Mouse (Mus musculus) bone marrow, adult 2 months (tissue): ENCODE results near the gene Map1s.

Experiments used
- CTCF ChIP-seq: fragments of 200-500 bp; IDR thresholded peaks from 2 replicates; pipeline ENCODE4 v1.5.1; 2011; ENCODE audit warnings: low read length, control low read depth; ENCODE audit not compliant: control insufficient read depth, insufficient read depth
- POLR2A ChIP-seq: fragments of 200-500 bp; IDR thresholded peaks from 2 replicates; pipeline ENCODE4 v1.6.1; 2011; ENCODE audit warnings: low read depth, mild to moderate bottlenecking, control low read depth, low read length, borderline replicate concordance; ENCODE audit not compliant: control insufficient read depth

DNA sequence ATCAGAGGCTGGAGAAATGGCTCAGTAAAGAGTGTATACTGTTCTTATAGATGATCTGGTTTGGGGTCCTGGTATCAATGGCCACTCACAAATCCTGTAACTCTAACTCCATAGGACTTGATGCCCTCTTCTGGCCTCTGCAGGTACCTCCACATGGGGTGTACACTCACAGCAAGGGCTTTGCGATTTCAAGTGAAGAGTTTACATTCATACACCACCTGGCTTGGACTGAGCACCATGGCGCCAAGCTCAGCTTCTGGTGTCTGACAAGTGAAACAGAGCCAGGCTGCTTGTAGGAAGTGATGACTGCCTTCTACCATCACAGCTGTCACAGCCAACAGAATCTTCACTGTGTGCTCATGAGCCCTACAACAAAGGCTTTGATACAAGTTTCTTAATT, 35.7 kb downstream of the Map1s start:
- no peak for TF ChIP-seq CTCF
- TF ChIP-seq POLR2A, result no peak
